Mouse (Mus musculus) embryonic facial prominence, embryonic 12.5 days (tissue): ENCODE results near the gene Lgr5. TPM values are rescaled to one million over a fixed set of nuclear protein-coding genes. Genes with fewer than 3 reads are reported as not detected.

ENCODE experiments used
- ATAC-seq: fragments of 200-750 bp; cut with Nextera tagmentation; 2 replicates; pipeline ENCODE4 v1.8.0; 2017; ENCODE audit not compliant: insufficient number of reproducible peaks, insufficient read depth, low FRiP score, low TSS enrichment
- H3K27ac ChIP-seq: fragments of 300-500 bp; sonication (generic); 2 replicates; pipeline ENCODE4 v1.5.1; 2016; ENCODE audit warnings: mild to moderate bottlenecking
- H3K27me3 ChIP-seq: fragments of 300-500 bp; sonication (generic); 2 replicates; pipeline ENCODE4 v1.6.1; 2016; ENCODE audit warnings: mild to moderate bottlenecking, moderate library complexity
- H3K36me3 ChIP-seq: fragments of 300-500 bp; sonication (generic); 2 replicates; pipeline ENCODE4 v1.6.1; 2016; ENCODE audit warnings: mild to moderate bottlenecking
- H3K4me1 ChIP-seq: fragments of 300-500 bp; sonication (generic); 2 replicates; pipeline ENCODE4 v1.6.1; 2016
- H3K4me2 ChIP-seq: fragments of 300-500 bp; sonication (generic); replicated peaks from 2 replicates; pipeline ENCODE4 v1.6.1; 2016; ENCODE audit warnings: mild to moderate bottlenecking, moderate library complexity
- H3K4me3 ChIP-seq: fragments of 300-500 bp; sonication (generic); 2 replicates; pipeline ENCODE4 v1.5.1; 2016; ENCODE audit warnings: mild to moderate bottlenecking
- H3K9ac ChIP-seq: fragments of 300-500 bp; sonication (generic); 2 replicates; pipeline ENCODE4 v1.6.1; 2016; ENCODE audit warnings: mild to moderate bottlenecking, moderate library complexity
- H3K9me3 ChIP-seq: fragments of 300-500 bp; sonication (generic); 2 replicates; pipeline ENCODE4 v1.6.1; 2016; ENCODE audit warnings: mild to moderate bottlenecking, moderate library complexity
- WGBS: fragments of 180-500 bp; shearing (Covaris S2); methylation state at CpG from one replicate; pipeline ENCODE4 v1.1.7; 2016; 5-methylcytosine and 5-hydroxymethylcytosine counted together
- polyA plus RNA-seq: library from polyadenylated mRNA; unstranded; fragments of >200 nt; fragmentation: Nextera tagmentation; extraction: Ambion mirVana; gene quantifications from 2 replicates; pipeline ENCODE4 v1.2.1, GENCODE M21; 2016

The Lgr5 gene
- polyA plus RNA-seq, 1 experiment from 2014 or later: 22.1 TPM

GRCm38 (mm10) chr10:115530746-115531145, 56.8 kb downstream of the Lgr5 start:
- no peak overlapping the region for H3K4me2 ChIP-seq
- no peaks in the 10 kb centered on the region for H3K36me3 ChIP-seq
- no peak overlapping the region for H3K4me3 ChIP-seq
- ATAC-seq: no peak
- H3K27ac ChIP-seq: no peak overlapping the region
- H3K27me3 ChIP-seq: 0 out of 2 replicates have a peak, but pooled peaks cover 4% of the 10 kb centered on the region
- no peak overlapping the region for H3K9ac ChIP-seq
- 66% methylated on average over 2 of the region's 2 CpGs for WGBS
- H3K9me3 ChIP-seq: no peaks in the 10 kb centered on the region
- H3K4me1 ChIP-seq: no peaks in the 10 kb centered on the region

GRCm38 (mm10) chr10:115529768-115530167, 57.8 kb downstream of the Lgr5 start:
- H3K27me3 ChIP-seq: 0 out of 2 replicates have a peak, but pooled peaks cover 4% of the 10 kb centered on the region
- no peak for ATAC-seq
- no peak overlapping the region for H3K4me2 ChIP-seq
- no peaks in the 10 kb centered on the region for H3K4me1 ChIP-seq
- H3K27ac ChIP-seq: no peak overlapping the region
- 83% methylated on average over 12 of the region's 12 CpGs for WGBS
- H3K9ac ChIP-seq: no peak overlapping the region
- no peaks in the 10 kb centered on the region for H3K9me3 ChIP-seq
- H3K36me3 ChIP-seq: no peaks in the 10 kb centered on the region
- H3K4me3 ChIP-seq: no peak overlapping the region

GRCm38 (mm10) chr10:115528892-115529291, 58.7 kb downstream of the Lgr5 start:
- WGBS: 52% methylated on average over 4 of the region's 4 CpGs
- H3K4me3 ChIP-seq: no peak overlapping the region
- H3K36me3 ChIP-seq: no peaks in the 10 kb centered on the region
- no peaks in the 10 kb centered on the region for H3K9me3 ChIP-seq
- ATAC-seq: no peak
- no peak overlapping the region for H3K27ac ChIP-seq
- H3K9ac ChIP-seq: no peak overlapping the region
- no peaks in the 10 kb centered on the region for H3K4me1 ChIP-seq
- no peak overlapping the region for H3K4me2 ChIP-seq
- H3K27me3 ChIP-seq: 0 out of 2 replicates have a peak, but pooled peaks cover 4% of the 10 kb centered on the region

- ATAC-seq: no peak
- Histone ChIP-seq H3K4me1 (peaks cover 14% of the 10 kb centered on the region), H3K9me3 (no peaks in the 10 kb centered on the region), H3K27me3 (no peaks in the 10 kb centered on the region), H3K4me2 (0 out of 2 replicates have a peak overlapping the region, but pooled peaks have one; percentile 16), H3K9ac (no peak overlapping the region), H3K4me3 (no peak overlapping the region), H3K36me3 (no peaks in the 10 kb centered on the region), H3K27ac (peak overlapping the region; percentile 61)
- WGBS: 16% methylated on average over 4 of the region's 4 CpGs
These were observed 66.5 kb downstream of the Lgr5 start for GRCm38 (mm10) chr10:115521081-115521451.

GRCm38 (mm10) chr10:115520200-115521080, 67.1 kb downstream of the Lgr5 start:
- Histone ChIP-seq H3K9me3 (no peaks in the 10 kb centered on the region), H3K4me1 (peaks cover 14% of the 10 kb centered on the region), H3K27me3 (no peaks in the 10 kb centered on the region), H3K27ac (peak overlapping the region; percentile 61), H3K4me3 (no peak overlapping the region), H3K9ac (no peak overlapping the region), H3K4me2 (peak overlapping the region; percentile 16; the same call in 1 of the 2 replicates), H3K36me3 (no peaks in the 10 kb centered on the region)
- 34% methylated on average over 17 of the region's 17 CpGs for WGBS
- ATAC-seq: peak; percentile 32; the same call in 1 of the 2 replicates

- Histone ChIP-seq H3K4me3 (no peak overlapping the region), H3K9ac (no peak overlapping the region), H3K9me3 (no peaks in the 10 kb centered on the region), H3K27me3 (no peaks in the 10 kb centered on the region), H3K36me3 (no peaks in the 10 kb centered on the region), H3K27ac (no peak overlapping the region; the same call in 1 of the 2 replicates), H3K4me1 (peaks cover 14% of the 10 kb centered on the region), H3K4me2 (no peak overlapping the region)
- 81% methylated on average over 3 of the region's 3 CpGs for WGBS
- ATAC-seq: no peak
These were observed 68.7 kb downstream of the Lgr5 start for GRCm38 (mm10) chr10:115518845-115519244.

GRCm38 (mm10) chr10:115515503-115515902, 72.1 kb downstream of the Lgr5 start:
- WGBS: 81% methylated on average over 7 of the region's 7 CpGs
- Histone ChIP-seq H3K4me1 (peaks cover 6% of the 10 kb centered on the region), H3K9me3 (no peaks in the 10 kb centered on the region), H3K27me3 (no peaks in the 10 kb centered on the region), H3K27ac (no peak overlapping the region), H3K4me2 (no peak overlapping the region), H3K4me3 (no peak overlapping the region), H3K9ac (no peak overlapping the region), H3K36me3 (no peaks in the 10 kb centered on the region)
- no peak for ATAC-seq

GRCm38 (mm10) chr10:115510959-115511358, 76.6 kb downstream of the Lgr5 start:
- no peaks in the 10 kb centered on the region for H3K36me3 ChIP-seq
- no peak overlapping the region for H3K4me2 ChIP-seq
- H3K9me3 ChIP-seq: no peaks in the 10 kb centered on the region
- no peak overlapping the region for H3K9ac ChIP-seq
- no peak for ATAC-seq
- no peaks in the 10 kb centered on the region for H3K4me1 ChIP-seq
- no peaks in the 10 kb centered on the region for H3K27me3 ChIP-seq
- WGBS: 86% methylated on average over 5 of the region's 5 CpGs
- H3K27ac ChIP-seq: no peak overlapping the region
- H3K4me3 ChIP-seq: no peak overlapping the region

GRCm38 (mm10) chr10:115505631-115506239, 81.8 kb downstream of the Lgr5 start:
- Histone ChIP-seq H3K9ac (no peak overlapping the region), H3K4me1 (no peaks in the 10 kb centered on the region), H3K36me3 (no peaks in the 10 kb centered on the region), H3K4me3 (no peak overlapping the region), H3K27ac (no peak overlapping the region), H3K9me3 (no peaks in the 10 kb centered on the region), H3K27me3 (no peaks in the 10 kb centered on the region), H3K4me2 (no peak overlapping the region)
- ATAC-seq: no peak
- WGBS: 92% methylated on average over 16 of the region's 16 CpGs

- ATAC-seq: no peak
- H3K36me3 ChIP-seq: no peaks in the 10 kb centered on the region
- H3K4me1 ChIP-seq: no peaks in the 10 kb centered on the region
- no peak overlapping the region for H3K4me2 ChIP-seq
- H3K9me3 ChIP-seq: no peaks in the 10 kb centered on the region
- no peak overlapping the region for H3K27ac ChIP-seq
- H3K9ac ChIP-seq: no peak overlapping the region
- 89% methylated on average over 10 of the region's 10 CpGs for WGBS
- no peak overlapping the region for H3K4me3 ChIP-seq
- no peaks in the 10 kb centered on the region for H3K27me3 ChIP-seq
These were observed 82.4 kb downstream of the Lgr5 start for GRCm38 (mm10) chr10:115505155-115505554.

GRCm38 (mm10) chr10:115493778-115494141, 93.8 kb downstream of the Lgr5 start:
- 4% methylated on average over 7 of the region's 7 CpGs for WGBS
- H3K36me3 ChIP-seq: no peaks in the 10 kb centered on the region
- H3K9me3 ChIP-seq: no peaks in the 10 kb centered on the region
- H3K4me2 ChIP-seq: peak overlapping the region; percentile 40
- H3K4me1 ChIP-seq: peaks cover 15% of the 10 kb centered on the region
- H3K4me3 ChIP-seq: 0 out of 2 replicates have a peak overlapping the region, but pooled peaks have one; percentile 2
- H3K27me3 ChIP-seq: no peaks in the 10 kb centered on the region
- H3K27ac ChIP-seq: no peak overlapping the region
- no peak overlapping the region for H3K9ac ChIP-seq
- no peak for ATAC-seq
